Mouse (Mus musculus) erythroblast, embryonic 14.5 days (primary cell): Measurements from ENCODE around the gene Nfib.

Source experiments
- GATA1 ChIP-seq: IDR thresholded peaks from 2 replicates; pipeline ENCODE4 v1.6.1; 2012; ENCODE audit warnings: low read length, inconsistent platforms, mixed read lengths
- TAL1 ChIP-seq: IDR thresholded peaks from 3 replicates; pipeline ENCODE4 v1.6.1; 2012; ENCODE audit warnings: low read length, inconsistent platforms, mixed read lengths

GRCm38 (mm10) chr4:82381786-82382185 is 323.8 kb downstream of the Nfib start:
- TF ChIP-seq GATA1 (no peak), TAL1 (no peak)
